In genomic region chr14:79536011-79536410, GRCm38 (mm10) we compare ENCODE assay signal across 10 mouse cellular contexts. TPM values are rescaled to one million over a fixed set of nuclear protein-coding genes. Genes with fewer than 3 reads are reported as not detected.
DNase-seq lines count a peak whose midpoint lies in the region; ATAC-seq and TF ChIP-seq lines count a peak whose summit lies in the region.
"Had no signal": no experiment of that assay in that cellular context is flagged by ENCODE, and none has a peak within 500 bp of the region (broad histone marks: within the 10 kb centered on the region; RNA-seq: fewer than 3 reads in every experiment).

No protein-coding gene starts in this region.

- 73% methylated on average over 5 of the region's 5 CpGs for whole genome bisulfite sequencing in heart, embryonic 11.5 days (ENCODE audit: insufficient replicate concordance)
- WGBS in lung, adult 2 months, result 50% methylated on average over 5 of the region's 5 CpGs
- WGBS in liver, embryonic 16.5 days (ENCODE audit: insufficient replicate concordance), result 32% methylated on average over 5 of the region's 5 CpGs

- no peak for ATAC-seq in heart, embryonic 11.5 days (replicated peaks; ENCODE audit: insufficient number of reproducible peaks, low FRiP score, low TSS enrichment)
- ATAC-seq in liver, embryonic 16.5 days (ENCODE audit: low read depth), result no peak

- H3K27ac ChIP-seq in heart, embryonic 11.5 days (ENCODE audit: low read depth, low read length), result peak overlapping the region; percentile 87
- H3K27ac ChIP-seq in brown adipose tissue, adult 24 weeks (replicated peaks; ENCODE audit: low read depth, low read length), result peak overlapping the region; percentile 61
- H3K27ac ChIP-seq in liver, embryonic 16.5 days (ENCODE audit: low read length), result peak overlapping the region; percentile 91
- H3K27ac ChIP-seq: embryonic facial prominence, embryonic 15.5 days had no signal

- DNase-seq in heart, postnatal 14 days, result no peak
- DNase-seq in lung, adult 2 months, result no peak
- no peak for DNase-seq in lung, postnatal 4 days
- no peak for DNase-seq in layer of hippocampus, postnatal 25 days (ENCODE audit: extremely low spot score in 1 of 2, low spot score in 1 of 2)
- DNase-seq in right cerebral cortex, adult 18-20 months, result no peak
- DNase-seq: cerebellum, adult 9-11 months had no signal

- H3K27me3 ChIP-seq in heart, embryonic 11.5 days (ENCODE audit: control insufficient read depth, insufficient read depth, low read length), result no peaks in the 10 kb centered on the region
- H3K27me3 ChIP-seq in liver, embryonic 16.5 days (ENCODE audit: control insufficient read depth, insufficient read depth, low read depth, low read length), result no peaks in the 10 kb centered on the region
- H3K27me3 ChIP-seq: embryonic facial prominence, embryonic 15.5 days had no signal

- H3K36me3 ChIP-seq in heart, embryonic 11.5 days (ENCODE audit: control insufficient read depth, insufficient read depth, low read length), result no peaks in the 10 kb centered on the region
- no peaks in the 10 kb centered on the region; the same call in 1 of the 2 replicates for H3K36me3 ChIP-seq in liver, embryonic 16.5 days (ENCODE audit: control insufficient read depth, insufficient read depth)
- H3K36me3 ChIP-seq: embryonic facial prominence, embryonic 15.5 days had no signal

- intact Hi-C loops in heart, postnatal 14 days (cut with DNase I), result no loop called here

- H3K4me1 ChIP-seq in heart, embryonic 11.5 days (ENCODE audit: control insufficient read depth, insufficient read depth, low read length), result peaks cover 9% of the 10 kb centered on the region
- peaks cover 41% of the 10 kb centered on the region for H3K4me1 ChIP-seq in lung, adult 2 months (ENCODE audit: control insufficient read depth, insufficient read depth, low read length)
- H3K4me1 ChIP-seq in brown adipose tissue, adult 24 weeks (ENCODE audit: control insufficient read depth, insufficient read depth, insufficient read length, low read length), result peaks cover 23% of the 10 kb centered on the region
- peaks cover 63% of the 10 kb centered on the region for H3K4me1 ChIP-seq in liver, embryonic 16.5 days (ENCODE audit: control insufficient read depth, low read depth, low read length)
- H3K4me1 ChIP-seq: embryonic facial prominence, embryonic 15.5 days had no signal

- no peak overlapping the region for H3K9ac ChIP-seq in heart, embryonic 11.5 days (ENCODE audit: low read depth, low read length)
- H3K9ac ChIP-seq in liver, embryonic 16.5 days (ENCODE audit: low read depth, low read length), result peak overlapping the region; percentile 48
- H3K9ac ChIP-seq: embryonic facial prominence, embryonic 15.5 days had no signal

- no peak for TF ChIP-seq POLR2A in lung, adult 2 months (IDR thresholded peaks at IDR 0.05; ENCODE audit: borderline replicate concordance, extremely low read depth, low read depth, low read length)

- peak overlapping the region; percentile 57 for H3K4me2 ChIP-seq in heart, embryonic 11.5 days
- H3K4me2 ChIP-seq in liver, embryonic 16.5 days (ENCODE audit: low read depth, low read length), result peak overlapping the region; percentile 75
- H3K4me2 ChIP-seq: embryonic facial prominence, embryonic 15.5 days had no signal

- H3K9me3 ChIP-seq in heart, embryonic 11.5 days (replicated peaks; ENCODE audit: control insufficient read depth, low read length), result no peaks in the 10 kb centered on the region
- no peaks in the 10 kb centered on the region for H3K9me3 ChIP-seq in liver, embryonic 16.5 days (replicated peaks; ENCODE audit: control insufficient read depth, low read length)
- H3K9me3 ChIP-seq: embryonic facial prominence, embryonic 15.5 days had no signal

- TF ChIP-seq CTCF in lung, adult 2 months (IDR thresholded peaks at IDR 0.05; ENCODE audit: insufficient read depth, low read length), result no peak

- H3K4me3 ChIP-seq in heart, embryonic 11.5 days (ENCODE audit: low read depth, low read length), result no peak overlapping the region
- H3K4me3 ChIP-seq in lung, adult 2 months (replicated peaks; ENCODE audit: extremely low read depth, low read depth, low read length), result peak overlapping the region; percentile 34
- H3K4me3 ChIP-seq in brown adipose tissue, adult 24 weeks (ENCODE audit: insufficient read depth, low read depth, low read length), result peak overlapping the region; percentile 41
- peak overlapping the region; percentile 52 for H3K4me3 ChIP-seq in liver, embryonic 16.5 days (ENCODE audit: low read depth, low read length)
- H3K4me3 ChIP-seq: embryonic facial prominence, embryonic 15.5 days had no signal

RNA-seq across cellular contexts. Expression of gene Sugt1, which starts 51.5 kb away (rescaled TPM):
- polyA plus RNA-seq in heart, embryonic 11.5 days (2014; fragmentation: Nextera tagmentation; extraction: Ambion mirVana), result 118 and 119 TPM in 2 replicates
- 10 to 100 TPM; 70.4 to 72.2 TPM for total RNA-seq in heart, postnatal 14 days (2021)
- polyA plus RNA-seq in lung, adult 2 months (2012; rRNA removed), result 4.2 and 7.7 TPM in 2 replicates
- 156 and 182 TPM in 2 replicates for polyA plus RNA-seq in brown adipose tissue, adult 24 weeks (2012; ENCODE audit: insufficient read depth, insufficient read length, missing spikeins)
- 30.5 and 31.3 TPM in 2 replicates for polyA plus RNA-seq in liver, embryonic 16.5 days (2015; fragmentation: Nextera tagmentation; extraction: Ambion mirVana)
- total RNA-seq in layer of hippocampus, postnatal 25 days (2021), result 10 to 100 TPM; 90.0 to 91.4 TPM

RNA-seq across cellular contexts. Expression of gene Wbp4, which starts 54.7 kb away (rescaled TPM):
- polyA plus RNA-seq in heart, embryonic 11.5 days (2014; fragmentation: Nextera tagmentation; extraction: Ambion mirVana), result 35.7 and 38.2 TPM in 2 replicates
- 10 to 100 TPM; 19.8 to 21.8 TPM for total RNA-seq in heart, postnatal 14 days (2021)
- polyA plus RNA-seq in lung, adult 2 months (2012; rRNA removed), result 6.5 and 6.6 TPM in 2 replicates
- polyA plus RNA-seq in brown adipose tissue, adult 24 weeks (2012; ENCODE audit: insufficient read depth, insufficient read length, missing spikeins), result 25.0 and 28.1 TPM in 2 replicates
- polyA plus RNA-seq in liver, embryonic 16.5 days (2015; fragmentation: Nextera tagmentation; extraction: Ambion mirVana), result 13.0 and 13.1 TPM in 2 replicates
- 10 to 100 TPM; 46.6 to 53.0 TPM for total RNA-seq in layer of hippocampus, postnatal 25 days (2021)

RNA-seq across cellular contexts. Expression of gene Elf1, which starts 55.0 kb away (rescaled TPM):
- polyA plus RNA-seq in heart, embryonic 11.5 days (2014; fragmentation: Nextera tagmentation; extraction: Ambion mirVana), result 8.3 and 8.6 TPM in 2 replicates
- total RNA-seq in heart, postnatal 14 days (2021), result 10 to 100 TPM; 20.8 to 21.5 TPM
- polyA plus RNA-seq in lung, adult 2 months (2012; rRNA removed), result 16.9 and 20.9 TPM in 2 replicates
- polyA plus RNA-seq in brown adipose tissue, adult 24 weeks (2012; ENCODE audit: insufficient read depth, insufficient read length, missing spikeins), result 10.0 and 11.5 TPM in 2 replicates
- 7.8 and 8.8 TPM in 2 replicates for polyA plus RNA-seq in liver, embryonic 16.5 days (2015; fragmentation: Nextera tagmentation; extraction: Ambion mirVana)
- 1 to 10 TPM; 4.8 to 5.7 TPM for total RNA-seq in layer of hippocampus, postnatal 25 days (2021)
